Mouse (Mus musculus) G1E (cell line): ENCODE results near the gene Ak1. TPM values are rescaled to one million over a fixed set of nuclear protein-coding genes. Genes with fewer than 3 reads are reported as not detected.
A peak's percentile ranks its signal among the peaks of the same experiment; 100 is the strongest.

ENCODE experiments used
- ATAC-seq: 2 replicates; pipeline ENCODE4 v1.8.0; 2016; ENCODE audit warnings: mild to moderate bottlenecking; ENCODE audit not compliant: insufficient number of reproducible peaks, poor library complexity, low FRiP score, severe bottlenecking; ENCODE audit errors: extremely low read depth
- DNase-seq: peaks from one replicate; pipeline ENCODE4 v3.0.0; 2012; ENCODE audit warnings: low spot score
- H3K27me3 ChIP-seq: 2 replicates; pipeline ENCODE4 v1.6.1; 2012; ENCODE audit warnings: mild to moderate bottlenecking, low read length, inconsistent platforms; ENCODE audit not compliant: insufficient read depth
- H3K36me3 ChIP-seq: replicated peaks from 2 replicates; pipeline ENCODE3; 2012; ENCODE audit warnings: mild to moderate bottlenecking, inconsistent platforms
- H3K4me1 ChIP-seq: 2 replicates; pipeline ENCODE4 v1.6.1; 2012; ENCODE audit warnings: low read depth, low read length, inconsistent platforms, mixed read lengths; ENCODE audit not compliant: insufficient read depth
- H3K4me3 ChIP-seq: 2 replicates; pipeline ENCODE4 v1.5.1; 2012; ENCODE audit warnings: low read depth, mild to moderate bottlenecking, inconsistent platforms, low read length, moderate library complexity, mixed read lengths
- H3K9me3 ChIP-seq: replicated peaks from 2 replicates; pipeline ENCODE4 v1.6.1; 2012; ENCODE audit warnings: inconsistent platforms
- CTCF ChIP-seq: IDR thresholded peaks from 2 replicates; pipeline ENCODE4 v1.5.1; 2012; ENCODE audit warnings: low read depth, low read length, inconsistent platforms, mixed read lengths
- GATA1 ChIP-seq: IDR thresholded peaks from 2 replicates; pipeline ENCODE4 v1.6.1; 2012; ENCODE audit warnings: borderline replicate concordance, low read length, inconsistent platforms, mixed read lengths
- GATA2 ChIP-seq: IDR thresholded peaks from 2 replicates; pipeline ENCODE4 v1.6.1; 2012; ENCODE audit warnings: low read depth, low read length, inconsistent platforms, borderline replicate concordance
- POLR2AphosphoS5 ChIP-seq: IDR thresholded peaks from 2 replicates; pipeline ENCODE4 v1.6.1; 2012; ENCODE audit warnings: low read depth, low read length, inconsistent platforms; ENCODE audit not compliant: insufficient replicate concordance
- TAL1 ChIP-seq: conservative IDR thresholded peaks from 2 replicates; pipeline ENCODE4 v1.6.1; 2012; ENCODE audit warnings: low read depth, low read length, inconsistent platforms, mixed read lengths
- polyA plus RNA-seq: library from polyadenylated mRNA; stranded (reverse); fragments of >175 nt; gene quantifications from 2 replicates; pipeline ENCODE4 v1.2.3, GENCODE M21; 2012
- total RNA-seq, 2 experiments: library from RNA; stranded (forward) in 1 of 2; stranded (reverse) in 1 of 2; fragments of 200-1000 nt in 1 of 2; fragments of >200 nt in 1 of 2; fragmentation: Nextera tagmentation in 1 of 2; gene quantifications; 2 replicates each; pipeline ENCODE4 v1.2.3; 2014 to 2017

The Ak1 gene
- total and polyA plus RNA-seq, 3 experiments = 0.44 to 0.56 TPM; not detected in 1

GRCm38 (mm10) chr2:32598506-32598905 is 23.1 kb upstream of the Ak1 start:
- no peaks in the 10 kb centered on the region for H3K9me3 ChIP-seq
- peaks cover 71% of the 10 kb centered on the region for H3K36me3 ChIP-seq
- no peaks in the 10 kb centered on the region for H3K27me3 ChIP-seq
- TF ChIP-seq TAL1 = no peak
- TF ChIP-seq GATA2 = no peak
- no peak for TF ChIP-seq POLR2AphosphoS5
- no peak for TF ChIP-seq CTCF
- TF ChIP-seq GATA1 = no peak
- ATAC-seq (no peak), DNase-seq (no peak)
- H3K4me3 ChIP-seq = no peak overlapping the region
- peaks cover 32% of the 10 kb centered on the region for H3K4me1 ChIP-seq

GRCm38 (mm10) chr2:32599409-32599808 is 22.1 kb upstream of the Ak1 start, which contains the start of gene St6galnac6:
TSS of gene St6galnac6 (plus strand) at chr2:32599709.
- Histone ChIP-seq H3K36me3 (peaks cover 61% of the 10 kb centered on the region), H3K4me1 (peaks cover 27% of the 10 kb centered on the region), H3K4me3 (no peak within 1 kb of the TSS), H3K27me3 (no peaks in the 10 kb centered on the region), H3K9me3 (no peaks in the 10 kb centered on the region)
- DNase-seq (no peak), ATAC-seq (no peak)
- TF ChIP-seq TAL1 (no peak), GATA2 (no peak), GATA1 (no peak), CTCF (no peak), POLR2AphosphoS5 (no peak)

DNA sequence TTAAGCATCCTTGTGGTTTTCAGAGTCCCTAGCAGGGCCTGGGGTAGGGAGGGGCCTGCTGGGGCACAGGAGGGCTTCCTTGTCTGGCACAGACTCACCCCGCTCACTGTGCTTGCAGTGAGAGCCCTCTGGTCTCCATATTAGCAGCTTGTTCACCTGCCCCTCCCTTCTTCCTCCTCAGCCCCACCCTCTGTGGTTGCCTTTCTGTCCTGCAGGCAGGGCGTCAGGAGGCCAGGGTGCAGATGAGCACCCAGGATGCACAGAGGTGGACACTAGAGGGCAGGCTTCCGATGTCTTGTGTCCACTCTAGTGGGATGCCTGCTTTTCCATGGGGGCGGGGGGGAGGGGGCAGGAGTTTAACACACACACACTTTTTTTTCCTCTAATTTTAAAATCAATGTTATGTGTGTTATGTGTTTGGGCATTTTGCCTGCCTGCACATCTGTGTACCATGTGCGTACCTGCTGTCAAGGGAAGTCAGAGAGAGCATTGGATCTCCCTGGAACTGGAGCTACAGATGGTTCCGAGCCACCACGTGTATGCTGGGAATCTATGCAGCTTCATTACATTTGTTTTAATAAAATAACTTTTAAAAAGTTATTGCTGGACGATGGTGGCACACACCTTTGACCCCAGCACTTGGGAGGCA is 20.0 kb upstream of the Ak1 start:
- H3K36me3 ChIP-seq = peaks cover 40% of the 10 kb centered on the region
- ATAC-seq = peak; percentile 81
- peak; percentile 79 for DNase-seq
- H3K9me3 ChIP-seq = no peaks in the 10 kb centered on the region
- H3K4me1 ChIP-seq = peaks cover 40% of the 10 kb centered on the region
- peak overlapping the region; percentile 53; the same call in 1 of the 2 replicates for H3K4me3 ChIP-seq
- TF ChIP-seq CTCF = peak; percentile 48
- TF ChIP-seq TAL1 = no peak
- H3K27me3 ChIP-seq = no peaks in the 10 kb centered on the region

DNA sequence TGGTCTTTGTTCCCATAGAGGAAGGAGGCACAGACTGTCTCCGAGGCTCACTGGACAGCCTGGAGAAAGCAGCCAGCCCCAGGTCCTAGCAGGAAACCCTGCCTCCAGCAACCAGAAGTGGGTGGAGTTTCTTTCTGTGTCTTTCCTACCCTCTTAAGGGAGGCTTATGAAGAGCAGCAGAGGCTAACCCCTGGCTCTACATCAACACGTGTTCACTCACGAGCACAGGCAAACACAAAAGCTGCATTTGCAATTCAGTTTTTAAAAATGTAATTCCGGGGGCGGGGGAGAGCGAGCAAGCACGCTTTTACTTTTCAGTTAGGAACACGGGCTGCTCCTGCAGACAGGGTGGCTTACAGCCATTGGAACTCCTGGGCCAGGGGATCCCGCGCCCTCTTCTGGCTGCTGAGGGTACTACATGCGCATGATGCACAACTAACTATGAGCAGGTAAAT is 18.9 kb upstream of the Ak1 start:
- H3K4me1 ChIP-seq = peaks cover 48% of the 10 kb centered on the region
- no peaks in the 10 kb centered on the region for H3K27me3 ChIP-seq
- TF ChIP-seq TAL1 (no peak), CTCF (peak; percentile 98)
- 0 out of 2 replicates have a peak, but pooled peaks have one; percentile 28 for ATAC-seq
- H3K9me3 ChIP-seq = no peaks in the 10 kb centered on the region
- peaks cover 29% of the 10 kb centered on the region for H3K36me3 ChIP-seq
- peak overlapping the region; percentile 51 for H3K4me3 ChIP-seq
- peak; percentile 71 for DNase-seq

DNA sequence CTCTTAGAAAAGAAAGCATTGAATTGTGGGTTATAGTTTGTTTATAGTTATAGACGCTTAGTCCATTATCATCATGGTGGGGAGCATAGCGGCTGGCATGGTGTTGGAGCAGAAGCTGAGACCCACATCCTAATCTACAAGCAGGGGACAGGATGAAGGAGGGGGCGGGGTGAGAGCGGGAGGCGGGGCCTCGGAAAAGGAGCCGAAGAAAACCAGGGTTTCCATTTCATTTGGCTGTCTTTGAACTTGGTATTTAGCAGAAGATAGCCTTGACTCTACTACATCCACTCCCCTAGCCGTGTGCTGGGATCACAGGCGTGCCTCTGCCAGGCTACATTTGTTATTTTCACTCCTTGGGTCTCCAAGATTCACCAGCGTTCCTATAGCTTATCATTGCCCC is 16.9 kb upstream of the Ak1 start:
- TF ChIP-seq GATA2 (no peak), CTCF (no peak), POLR2AphosphoS5 (no peak), TAL1 (no peak), GATA1 (no peak)
- Histone ChIP-seq H3K4me1 (peaks cover 64% of the 10 kb centered on the region), H3K27me3 (no peaks in the 10 kb centered on the region), H3K9me3 (no peaks in the 10 kb centered on the region), H3K4me3 (no peak overlapping the region), H3K36me3 (peaks cover 16% of the 10 kb centered on the region)
- DNase-seq = no peak
- ATAC-seq = no peak

- Histone ChIP-seq H3K4me3 (peak overlapping the region; percentile 80), H3K36me3 (peaks cover 17% of the 10 kb centered on the region), H3K4me1 (peaks cover 71% of the 10 kb centered on the region), H3K9me3 (no peaks in the 10 kb centered on the region), H3K27me3 (no peaks in the 10 kb centered on the region)
- ATAC-seq (no peak), DNase-seq (peak; percentile 81)
- TF ChIP-seq GATA2 (no peak), POLR2AphosphoS5 (no peak), CTCF (peak; percentile 65)
Observed at GRCm38 (mm10) chr2:32606161-32607142, 15.1 kb upstream of the Ak1 start.
